Mouse (Mus musculus) large intestine, adult 2 months (tissue): ENCODE data around the gene Gm5901. TPM values are rescaled to one million over a fixed set of nuclear protein-coding genes. Genes with fewer than 3 reads are reported as not detected.
A peak's percentile ranks its signal among the peaks of the same experiment; 100 is the strongest.
"Not testable (repeated sequence)": the region's sequence is repeated elsewhere in the genome, so short reads cannot be mapped to it uniquely, and the experiment has no call there.

Source experiments
- DNase-seq: peaks from one replicate; pipeline ENCODE4 v3.0.0-alpha.2; 2012; ENCODE audit warnings: low read depth, low spot score
- WGBS: fragments of 180-500 bp; shearing (Covaris S2); methylation state at CpG from one replicate; pipeline ENCODE4 v1.1.7; 2018; 5-methylcytosine and 5-hydroxymethylcytosine counted together
- polyA plus RNA-seq: library from polyadenylated mRNA; depleted of rRNA; stranded (reverse); fragments of >200 nt; gene quantifications from 2 replicates; pipeline ENCODE4 v1.2.3, GENCODE M21; 2012; rRNA removed

The Gm5901 gene
- not detected in 2 replicates for polyA plus RNA-seq

GRCm38 (mm10) chr7:105374866-105375265 lies at the start of gene Gm5901:
Gm5901 (plus strand) TSS chr7:105375038.
- WGBS = 100% methylated on average over 1 of the region's 1 CpGs
- no peak for DNase-seq

- no peak for DNase-seq
- WGBS = 68% methylated on average over 2 of the region's 2 CpGs
Observed at GRCm38 (mm10) chr7:105325302-105325701, 49.5 kb upstream of the Gm5901 start.

- 87% methylated on average over 1 of the region's 1 CpGs for WGBS
Observed at GRCm38 (mm10) chr7:105334004-105334403, 40.8 kb upstream of the Gm5901 start, which contains the start of gene Olfr690. Olfr690 (minus strand) TSS chr7:105334104.

GRCm38 (mm10) chr7:105342170-105342569 lies 32.7 kb upstream of the Gm5901 start, which contains the start of gene Olfr691:
Olfr691 (minus strand) TSS chr7:105342270.
- WGBS = 43% methylated on average over 1 of the region's 1 CpGs

More at GRCm38 (mm10) chr7:105334004-105334403, 40.8 kb upstream of the Gm5901 start, which contains the start of gene Olfr690:
- DNase-seq = no peak

GRCm38 (mm10) chr7:105342752-105343151 lies 32.1 kb upstream of the Gm5901 start:
- no peak for DNase-seq
- WGBS = 71% methylated on average over 2 of the region's 2 CpGs

More at GRCm38 (mm10) chr7:105342170-105342569, 32.7 kb upstream of the Gm5901 start, which contains the start of gene Olfr691:
- no peak for DNase-seq

GRCm38 (mm10) chr7:105356064-105356463 lies 18.8 kb upstream of the Gm5901 start:
- WGBS = no CpG with 5 or more reads among the region's 5 CpGs
- not testable (repeated sequence) for DNase-seq

GRCm38 (mm10) chr7:105356487-105356886 lies 18.4 kb upstream of the Gm5901 start:
- DNase-seq = not testable (repeated sequence)
- WGBS = 98% methylated on average over 1 of the region's 2 CpGs

GRCm38 (mm10) chr7:105361713-105362112 lies 13.1 kb upstream of the Gm5901 start:
- DNase-seq = no peak
- WGBS = 68% methylated on average over 2 of the region's 2 CpGs

- WGBS = 85% methylated on average over 5 of the region's 5 CpGs
Observed at GRCm38 (mm10) chr7:105367268-105367667, 7.6 kb upstream of the Gm5901 start.

GRCm38 (mm10) chr7:105367930-105368329 lies 6.9 kb upstream of the Gm5901 start, which contains the start of gene Olfr692:
Olfr692 (plus strand) TSS chr7:105368230.
- DNase-seq = no peak
- WGBS = 100% methylated on average over 1 of the region's 1 CpGs

More at GRCm38 (mm10) chr7:105367268-105367667, 7.6 kb upstream of the Gm5901 start:
- DNase-seq = no peak

GRCm38 (mm10) chr7:105368521-105368920 lies 6.3 kb upstream of the Gm5901 start:
- WGBS = 86% methylated on average over 4 of the region's 4 CpGs

GRCm38 (mm10) chr7:105372912-105373311 lies 1.9 kb upstream of the Gm5901 start:
- DNase-seq = no peak
- 67% methylated on average over 1 of the region's 1 CpGs for WGBS

More at GRCm38 (mm10) chr7:105368521-105368920, 6.3 kb upstream of the Gm5901 start:
- no peak for DNase-seq

- no peak for DNase-seq
- WGBS = 67% methylated on average over 4 of the region's 4 CpGs
Observed at GRCm38 (mm10) chr7:105373509-105373908, 1.3 kb upstream of the Gm5901 start.

- no peak for DNase-seq
- 96% methylated on average over 3 of the region's 3 CpGs for WGBS
Observed at GRCm38 (mm10) chr7:105373976-105374375, 862 bp upstream of the Gm5901 start.

- DNase-seq = no peak
- WGBS = 89% methylated on average over 3 of the region's 3 CpGs
Observed at GRCm38 (mm10) chr7:105380329-105380728, 5.5 kb downstream of the Gm5901 start.

- no peak for DNase-seq
- whole genome bisulfite sequencing = 88% methylated on average over 2 of the region's 2 CpGs
Observed at GRCm38 (mm10) chr7:105387696-105388095, 12.9 kb downstream of the Gm5901 start.

GRCm38 (mm10) chr7:105390236-105390635 lies 15.4 kb downstream of the Gm5901 start:
- 78% methylated on average over 2 of the region's 2 CpGs for WGBS
- DNase-seq = no peak

- no peak for DNase-seq
- WGBS = 45% methylated on average over 1 of the region's 1 CpGs
Observed at GRCm38 (mm10) chr7:105394606-105395005, 19.8 kb downstream of the Gm5901 start.

GRCm38 (mm10) chr7:105395131-105395820 lies 20.4 kb downstream of the Gm5901 start:
- DNase-seq = peak; percentile 64

- DNase-seq = no peak
Observed at GRCm38 (mm10) chr7:105396126-105396525, 21.3 kb downstream of the Gm5901 start.
